Mouse (Mus musculus) kidney, adult 9 months (tissue): Measurements from ENCODE around the gene Kremen2.

Experiments
- DNase-seq: peaks from one replicate; pipeline ENCODE4 v3.0.0; 2022

Gene Kremen2

GRCm38 (mm10) chr17:23758801-23759200 is 13.2 kb upstream of the Kremen2 start:
- peak; percentile 42 for DNase-seq

GRCm38 (mm10) chr17:23757581-23757980 is 11.9 kb upstream of the Kremen2 start:
- DNase-seq = no peak

- DNase-seq = peak; percentile 42
Measured at GRCm38 (mm10) chr17:23755689-23756088, 10.1 kb upstream of the Kremen2 start.

- no peak for DNase-seq
Measured at GRCm38 (mm10) chr17:23749400-23750191, 4.0 kb upstream of the Kremen2 start.

DNA sequence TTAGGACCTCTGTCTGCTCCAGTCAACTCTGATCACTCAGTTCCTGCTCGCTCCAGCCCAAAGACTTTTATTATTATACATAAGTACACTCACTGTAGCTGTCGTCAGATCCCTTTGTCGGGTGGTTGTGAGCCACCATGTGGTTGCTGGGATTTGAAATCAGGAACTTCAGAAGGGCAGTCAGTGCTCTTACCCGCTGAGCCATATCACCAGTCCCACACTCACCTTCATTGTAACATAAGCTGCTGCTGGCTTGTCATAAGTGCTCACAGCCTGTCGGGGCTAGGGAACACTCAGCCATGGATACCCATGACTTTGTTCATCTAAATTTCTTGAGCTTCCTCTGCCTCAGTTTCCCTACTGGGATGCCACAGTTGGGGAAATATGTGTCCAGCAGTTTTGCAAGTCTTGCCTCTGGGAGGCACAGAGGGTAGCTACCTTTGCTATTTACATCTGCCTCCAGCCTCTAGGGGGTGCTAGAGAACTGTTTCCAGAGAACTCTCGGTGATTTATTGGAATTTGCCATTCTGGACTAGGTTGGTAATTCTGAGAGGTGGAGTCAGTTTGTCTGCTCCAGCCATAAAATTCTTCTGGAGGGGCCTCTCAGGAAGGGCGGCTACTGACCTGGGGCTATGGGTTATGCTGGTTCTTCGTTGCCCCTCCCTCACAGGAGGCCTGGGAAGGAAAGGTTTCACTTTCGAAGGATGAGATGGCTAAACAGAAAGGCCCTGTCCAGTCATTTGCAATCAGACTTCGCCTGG is 3.2 kb upstream of the Kremen2 start:
- DNase-seq = peak; percentile 92

DNA sequence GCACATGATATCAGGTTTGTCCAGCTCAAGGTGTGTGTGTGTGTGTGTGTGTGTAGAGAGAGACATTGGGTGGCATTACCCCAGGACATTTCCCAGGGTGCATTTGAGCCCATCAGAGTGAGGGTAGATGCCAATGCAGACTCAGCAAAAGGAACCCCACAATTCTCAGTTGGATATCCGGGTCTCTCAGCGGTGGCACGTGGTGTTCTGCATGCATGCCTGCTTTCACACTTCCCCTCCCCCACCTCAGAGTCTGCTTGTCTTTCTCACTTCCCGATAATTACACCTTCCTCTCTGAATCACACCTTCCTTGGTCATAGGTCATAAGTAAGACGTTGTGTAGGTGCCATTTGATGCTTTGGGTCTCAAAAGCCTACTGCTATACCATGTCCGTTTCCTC is 2.4 kb upstream of the Kremen2 start:
- no peak for DNase-seq

DNA sequence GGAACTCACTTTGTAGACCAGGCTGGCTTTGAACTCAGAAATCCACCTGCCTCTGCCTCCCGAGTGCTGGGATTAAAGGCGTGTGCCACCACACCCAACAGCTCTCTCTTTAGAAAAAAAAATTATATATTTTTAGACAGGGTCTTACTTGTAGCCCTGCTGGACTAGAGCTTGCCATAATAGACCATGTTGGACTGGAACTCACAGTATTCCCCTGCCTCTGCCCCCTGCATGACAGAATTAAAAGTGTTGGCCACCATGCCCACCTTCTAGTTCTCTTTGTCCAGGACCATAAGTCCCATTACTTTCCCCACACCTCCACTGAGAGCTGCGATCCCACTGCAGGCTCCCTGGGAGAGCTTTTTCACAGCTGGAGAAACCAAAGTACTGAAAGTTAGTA is 1.8 kb upstream of the Kremen2 start:
- no peak for DNase-seq

DNA sequence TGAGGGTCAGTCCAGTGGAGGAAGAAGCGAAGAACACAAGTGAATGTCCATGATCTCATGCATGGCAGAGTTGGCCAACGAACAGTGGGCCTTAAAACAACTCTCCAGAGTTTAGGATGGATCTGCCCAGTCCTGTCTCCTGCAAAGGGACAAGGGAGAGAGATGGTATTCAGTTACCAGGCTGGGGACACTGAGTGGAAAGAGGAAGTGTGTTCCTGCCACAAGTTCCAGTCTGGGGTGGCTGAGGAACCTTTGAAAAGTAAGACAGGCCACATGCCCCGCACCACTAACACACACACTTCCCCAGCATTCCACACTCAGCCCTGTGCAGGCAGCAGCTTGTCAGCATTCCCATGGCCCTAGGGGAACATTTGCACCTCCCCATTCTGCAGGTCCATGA is 1.1 kb upstream of the Kremen2 start:
- DNase-seq = no peak

- DNase-seq = no peak
Measured at GRCm38 (mm10) chr17:23746311-23746710, 678 bp upstream of the Kremen2 start.

DNA sequence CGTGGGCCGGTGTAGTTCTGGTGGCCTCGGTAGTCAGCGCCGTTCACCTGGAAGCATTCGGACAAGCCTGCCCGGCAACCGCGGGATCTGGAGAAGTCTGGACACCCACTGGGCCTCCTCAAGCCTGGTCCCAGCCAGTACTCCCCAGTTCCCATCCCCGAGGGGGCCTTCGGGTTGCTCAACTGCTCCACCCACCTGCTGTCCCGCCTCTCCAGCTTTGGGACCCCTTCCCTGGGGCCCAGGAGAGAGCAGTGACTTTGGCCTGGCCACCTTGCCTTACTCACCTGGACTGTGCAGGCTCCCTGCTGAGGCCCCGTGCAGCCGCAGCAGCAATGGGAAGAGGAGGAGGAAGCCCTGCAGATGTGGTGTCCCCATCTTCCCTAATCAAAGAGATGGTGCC is 982 bp downstream of the Kremen2 start:
- DNase-seq = no peak

DNA sequence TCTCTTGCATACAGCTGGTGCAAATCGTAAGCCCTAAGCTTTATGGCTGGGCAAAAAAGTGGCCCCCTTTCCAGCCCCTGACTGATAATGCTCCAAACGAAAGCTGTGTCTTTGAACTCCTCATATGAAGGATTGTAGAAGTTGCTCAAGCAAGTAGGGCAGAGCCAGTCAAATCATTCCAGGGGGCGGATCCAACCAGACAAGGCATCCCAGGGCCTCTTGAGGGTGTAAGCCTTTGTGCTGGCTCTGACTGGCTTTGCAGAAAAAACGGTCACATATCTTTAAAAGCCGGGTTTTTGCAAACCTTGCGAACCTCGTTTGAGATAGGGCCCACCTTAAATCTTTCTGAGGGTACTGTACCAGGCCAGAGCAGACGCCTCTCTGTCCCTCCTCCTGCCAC is 1.6 kb downstream of the Kremen2 start:
- no peak for DNase-seq

- DNase-seq = no peak
Measured at GRCm38 (mm10) chr17:23742941-23743340, 2.7 kb downstream of the Kremen2 start.

DNA sequence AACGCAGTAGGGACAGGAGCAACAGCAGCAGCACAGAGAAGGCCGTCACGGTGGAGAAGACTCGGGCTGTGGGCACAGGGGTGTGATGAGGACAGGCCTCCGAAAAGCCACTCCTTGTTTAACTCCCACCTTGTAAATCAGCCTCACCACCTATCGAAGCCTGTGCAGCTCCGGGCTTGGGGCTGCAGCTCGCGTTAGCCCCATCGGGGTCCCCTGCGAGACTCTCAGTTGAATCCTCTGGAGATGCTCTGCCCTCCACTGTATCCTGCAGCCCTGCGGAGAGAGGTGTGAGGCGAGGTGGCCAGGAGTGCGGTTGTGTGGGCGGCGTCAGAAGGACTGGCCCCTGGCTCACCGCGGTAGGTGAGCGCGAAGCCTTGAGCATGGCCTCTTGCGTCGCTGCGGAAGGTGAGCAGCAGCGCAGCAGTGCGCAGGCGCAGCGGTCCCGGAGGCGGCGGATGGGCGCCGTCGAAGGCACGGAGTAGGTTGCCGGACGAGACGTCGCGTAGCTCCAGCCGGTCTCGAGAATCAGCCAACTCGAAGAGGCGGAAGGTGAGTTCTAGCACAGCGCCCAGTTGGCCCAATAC is 3.3 kb downstream of the Kremen2 start:
- no peak for DNase-seq

DNA sequence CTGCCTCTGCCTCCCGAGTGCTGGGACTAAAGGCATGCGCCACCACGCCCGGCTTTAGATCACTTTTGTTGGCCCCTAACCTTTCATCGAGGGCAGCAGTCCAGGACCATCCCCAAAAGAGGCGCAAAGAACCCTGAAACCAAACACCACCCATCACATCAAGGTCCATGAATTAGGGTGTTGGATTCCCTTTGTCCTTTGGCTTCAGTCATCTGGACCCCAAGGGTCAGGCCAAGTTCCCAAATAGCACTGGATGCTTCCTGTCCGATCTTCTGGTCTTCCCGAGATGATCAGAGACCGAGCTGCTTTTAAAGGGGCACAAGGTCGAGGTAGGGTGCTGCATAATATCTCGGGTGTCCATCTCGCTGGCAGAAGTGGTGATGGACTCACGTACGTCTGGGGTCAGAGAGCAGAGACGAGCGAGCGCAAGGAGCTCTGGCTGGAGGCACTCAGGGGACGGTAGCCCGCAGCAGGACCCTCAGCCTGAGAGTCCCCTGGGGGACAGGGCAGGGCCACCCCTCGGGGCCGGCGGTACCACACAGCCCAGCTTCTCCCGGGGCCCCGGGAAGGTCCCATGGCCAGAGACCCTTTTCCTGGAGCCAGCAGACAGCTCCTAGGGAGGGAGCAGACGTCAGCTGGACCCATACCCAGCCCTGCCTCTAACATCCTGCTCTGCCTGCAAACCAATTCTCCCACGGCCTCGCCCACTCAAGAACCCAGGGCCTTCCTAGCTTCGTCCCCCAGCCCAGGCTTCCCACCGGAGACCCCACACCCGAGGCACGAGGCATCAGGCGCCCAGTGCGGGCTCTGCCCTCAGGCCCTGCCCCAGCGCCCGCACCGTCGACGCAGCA is 4.0 kb downstream of the Kremen2 start:
- no peak for DNase-seq

DNA sequence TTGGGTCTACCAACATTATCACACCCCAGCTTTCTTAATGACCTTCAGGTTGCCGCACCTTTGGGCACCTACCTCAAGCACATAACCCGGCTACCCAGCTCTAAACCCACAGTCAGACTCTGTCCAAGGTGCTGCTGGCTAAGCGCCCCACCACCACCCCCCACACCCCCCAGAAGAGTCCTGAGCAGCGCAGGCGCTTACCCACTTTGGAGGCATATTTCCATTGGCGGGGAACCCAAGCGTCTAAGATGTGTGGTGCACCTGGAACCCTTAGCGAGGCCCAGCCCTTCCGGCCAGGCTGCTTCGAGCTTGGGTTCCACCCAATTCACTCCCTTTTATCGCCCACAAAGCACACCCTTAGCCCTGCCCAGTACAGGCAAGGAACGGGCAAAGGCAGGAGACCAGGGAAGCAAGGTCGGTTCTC is 5.0 kb downstream of the Kremen2 start, which contains the start of gene Paqr4:
Paqr4 (minus strand) TSS at position 270 of the 424 bp plus-strand sequence.
- no peak for DNase-seq

- peak; percentile 86 for DNase-seq
Measured at GRCm38 (mm10) chr17:23740136-23740584, 5.5 kb downstream of the Kremen2 start.

DNA sequence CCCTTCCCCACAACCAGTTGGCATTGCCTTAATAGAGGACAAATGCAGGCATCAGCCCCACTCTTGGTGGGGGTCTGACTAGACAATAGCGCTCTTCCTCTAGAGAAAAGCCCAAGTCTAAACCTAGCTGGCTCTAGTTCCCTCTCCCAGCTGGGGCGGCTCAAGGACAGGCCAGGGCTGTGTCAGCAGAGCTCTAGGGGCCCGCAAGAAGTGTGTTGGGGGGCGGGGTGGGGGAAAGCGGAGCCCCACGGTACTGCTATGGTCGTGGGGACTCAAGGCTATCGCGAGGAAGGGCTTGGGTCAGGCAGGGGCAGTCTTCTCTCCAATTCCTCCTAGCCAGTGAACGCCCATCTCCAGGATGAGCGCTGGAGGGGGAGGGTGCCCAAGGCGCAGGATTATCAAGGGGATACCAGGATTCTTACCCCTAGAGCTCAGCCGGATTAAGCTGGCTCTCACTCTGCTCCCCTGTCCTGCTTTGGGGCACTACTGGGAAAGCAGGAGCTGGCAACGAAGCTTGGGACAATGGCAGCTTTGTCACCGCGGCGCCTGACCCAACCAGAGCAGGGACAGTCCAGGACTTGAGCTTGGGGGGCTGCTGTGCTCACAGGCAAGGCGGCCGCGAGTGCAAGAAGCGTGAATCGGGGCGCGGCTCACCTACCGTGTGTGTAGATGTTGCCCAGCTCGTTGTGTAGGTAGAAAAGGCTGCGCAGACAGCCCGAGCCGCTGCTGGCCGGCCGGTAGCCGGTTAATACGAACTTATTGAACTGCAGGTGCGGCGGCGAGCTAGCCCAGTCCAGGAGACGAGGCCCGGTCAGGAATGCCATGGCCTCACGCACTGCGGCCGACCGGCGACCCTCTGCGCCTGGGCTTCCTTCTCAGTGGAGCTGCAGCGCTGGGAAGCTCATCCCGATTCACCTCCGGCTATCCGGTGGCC is 6.2 kb downstream of the Kremen2 start:
- DNase-seq = peak; percentile 25

- DNase-seq = no peak
Measured at GRCm38 (mm10) chr17:23738836-23739201, 6.8 kb downstream of the Kremen2 start.

DNA sequence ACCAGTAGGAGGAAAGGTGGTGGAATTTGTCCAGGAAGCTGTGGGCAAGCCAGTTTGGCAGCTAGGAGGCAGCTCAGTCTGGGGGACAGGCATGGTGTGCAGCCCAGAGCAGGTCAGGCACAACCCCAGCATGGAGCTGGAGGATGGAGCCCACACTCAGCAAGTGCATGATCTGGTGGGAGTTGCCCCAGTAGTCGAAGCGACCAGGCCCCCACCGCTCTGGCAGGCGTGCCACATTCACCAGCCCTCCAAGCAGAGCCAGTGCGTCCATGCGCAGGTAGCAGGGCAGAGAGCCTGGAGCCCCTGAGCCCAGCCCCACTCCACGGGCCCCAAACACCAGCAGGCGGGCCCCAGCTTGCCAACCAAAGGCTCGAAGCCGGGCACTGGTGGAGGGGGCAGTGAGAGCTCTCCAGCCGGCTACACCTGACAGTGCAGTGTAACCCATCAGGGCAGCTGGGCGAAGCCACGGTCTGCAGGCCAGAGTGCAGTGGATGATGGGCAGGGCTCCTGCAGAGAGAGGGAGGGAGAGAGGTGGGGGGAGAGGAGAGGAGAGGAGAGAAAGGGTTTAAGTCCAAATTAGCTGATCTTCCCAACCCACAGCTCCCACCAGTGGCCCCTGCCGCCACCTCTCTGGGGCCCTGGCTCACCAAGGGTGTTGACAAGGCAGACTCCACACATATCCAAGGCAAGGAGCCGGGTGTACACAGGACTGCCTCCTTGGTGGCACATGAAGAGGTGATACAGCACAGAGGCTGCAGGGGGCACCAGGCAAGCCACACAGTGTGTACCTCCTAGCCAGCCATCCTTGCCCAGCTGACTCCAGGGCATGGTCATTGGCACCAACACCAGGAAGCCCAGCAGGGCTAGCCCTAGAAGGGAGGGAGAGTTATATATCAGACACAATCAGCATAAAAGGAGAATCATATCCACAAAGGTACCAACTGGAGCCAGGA is 7.9 kb downstream of the Kremen2 start:
- DNase-seq = no peak

DNA sequence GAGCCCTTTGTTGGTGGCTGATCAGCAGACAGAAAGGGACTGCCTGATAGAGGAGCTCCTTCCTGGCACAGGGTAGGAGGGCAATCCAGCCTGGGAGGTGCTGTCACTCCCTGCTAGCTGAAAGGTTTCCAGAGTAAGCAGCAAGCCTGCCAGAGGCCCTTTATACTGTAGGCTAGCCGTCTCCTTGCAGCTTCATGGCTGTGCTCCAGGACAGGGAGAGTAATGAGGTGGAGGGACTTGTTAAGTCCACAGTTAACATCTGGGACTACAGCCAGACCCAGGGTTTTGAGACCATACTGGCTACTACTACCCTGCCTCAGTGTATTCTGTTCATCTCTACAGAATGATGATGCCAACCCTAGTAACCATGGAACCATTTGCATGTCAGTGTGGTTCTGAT is 11.3 kb downstream of the Kremen2 start:
- DNase-seq = no peak
